Mouse (Mus musculus): ENCODE data around the gene Vrk1. TPM values are rescaled to one million over a fixed set of nuclear protein-coding genes. Genes with fewer than 3 reads are reported as not detected.

Gene Vrk1
- total and polyA plus RNA-seq, 3 experiments = 55.2 to 124 (median 69.1) TPM

DNA sequence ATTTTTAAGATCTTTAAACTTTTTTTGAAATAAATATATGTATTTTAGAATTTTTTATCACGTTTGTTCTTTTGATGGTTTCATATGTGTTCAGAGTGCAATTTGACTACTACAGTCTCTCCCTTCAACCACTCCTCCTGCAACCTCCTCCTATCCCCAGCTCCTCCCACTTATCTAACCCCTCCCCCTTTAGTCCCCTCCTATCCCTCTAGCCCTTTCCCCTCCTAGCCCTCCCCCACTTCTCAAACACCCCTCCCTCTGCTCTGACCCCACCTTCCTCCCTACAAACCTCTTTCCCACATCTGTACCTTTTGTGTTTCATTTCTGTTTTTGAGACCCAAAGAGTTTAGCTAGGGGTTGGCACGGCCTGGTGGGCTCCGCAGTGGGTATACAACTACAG, 114.6 kb downstream of the Vrk1 start:
- peaks cover 85% of the 10 kb centered on the region for H3K9me3 ChIP-seq (replicated peaks; ENCODE audit: low read length)
- H3K36me3 ChIP-seq (replicated peaks in 1 of 2; ENCODE audit: control insufficient read depth in 1 of 2, insufficient read depth in 1 of 2, low read length in 1 of 2) = no peaks in the 10 kb centered on the region
- H3K9ac ChIP-seq (ENCODE audit: insufficient read depth, low read depth) = no peak overlapping the region
- no peaks in the 10 kb centered on the region for H3K79me2 ChIP-seq (replicated peaks; ENCODE audit: control insufficient read depth, extremely low read depth, insufficient read depth, poor library complexity, severe bottlenecking)
- H3K27ac ChIP-seq (ENCODE audit: insufficient read depth, low read depth) = no peak overlapping the region
- no peak overlapping the region for H3K4me2 ChIP-seq (ENCODE audit: insufficient read depth, low read depth, poor library complexity, severe bottlenecking)
- in situ Hi-C loops (cut with MboI; ENCODE audit: low pct_ligation_motif_present, low pct_unique_long_range_greater_than_20kb, low sequenced_read_pairs) = no loop called here
- no peak for TF ChIP-seq MAX (IDR thresholded peaks at IDR 0.05; ENCODE audit: low read length)
- no peak for TF ChIP-seq ZNF384 (IDR thresholded peaks at IDR 0.05; ENCODE audit: low read depth, low read length)
- TF ChIP-seq CHD2 (IDR thresholded peaks at IDR 0.05; ENCODE audit: low read length) = no peak
- no peak for TF ChIP-seq USF1 (IDR thresholded peaks at IDR 0.05; ENCODE audit: low read depth, low read length)
- TF ChIP-seq RAD21 (IDR thresholded peaks at IDR 0.05; ENCODE audit: low read depth, low read length) = no peak
- TF ChIP-seq ETS1 (conservative IDR thresholded peaks at IDR 0.05; ENCODE audit: low read depth, low read length) = no peak
- TF ChIP-seq JUN (IDR thresholded peaks at IDR 0.05; ENCODE audit: insufficient read depth, low read depth, low read length) = no peak
- TF ChIP-seq TBP (conservative IDR thresholded peaks at IDR 0.05; ENCODE audit: low read depth, low read length) = no peak
- TF ChIP-seq GABPA (IDR thresholded peaks at IDR 0.05; ENCODE audit: insufficient replicate concordance, low read depth, low read length) = no peak
- TF ChIP-seq TCF12 (IDR thresholded peaks at IDR 0.05; ENCODE audit: low read depth, low read length) = no peak
- TF ChIP-seq SIN3A (IDR thresholded peaks at IDR 0.05; ENCODE audit: low read length) = no peak
- no peak for TF ChIP-seq ZKSCAN1 (IDR thresholded peaks at IDR 0.05; ENCODE audit: borderline replicate concordance, low read depth, low read length)
- no peak for TF ChIP-seq UBTF (IDR thresholded peaks at IDR 0.05; ENCODE audit: low read depth, low read length)
- TF ChIP-seq MAFK (IDR thresholded peaks at IDR 0.05; ENCODE audit: insufficient replicate concordance, low read length) = no peak
- no peak for TF ChIP-seq ZMIZ1 (IDR thresholded peaks at IDR 0.05; ENCODE audit: low read depth, low read length)
- dilution Hi-C loops (cut with MboI; ENCODE audit: extremely low pct_ligation_motif_present, extremely low pct_unique_long_range_greater_than_20kb, low sequenced_read_pairs) = no loop called here
- no peak for DNase-seq (ENCODE audit: extremely low read depth)
- no peaks in the 10 kb centered on the region for H3K27me3 ChIP-seq (replicated peaks)
- H3K4me3 ChIP-seq (replicated peaks in 1 of 3; ENCODE audit: low read depth in 2 of 3, low read length in 2 of 3, poor library complexity in 1 of 3) = no peak overlapping the region
- H3K4me1 ChIP-seq (ENCODE audit: control insufficient read depth in 1 of 2, insufficient read depth in 2 of 2) = no peaks in the 10 kb centered on the region

Other genes with a start within 250 kb of the Vrk1 start
- gene Papola, start 225.5 kb upstream of the Vrk1 start, total RNA-seq (2012; rRNA removed) = 90.1 and 100.0 TPM in 2 replicates
- 111 and 115 TPM in 2 replicates for gene Papola, start 225.5 kb upstream of the Vrk1 start, total RNA-seq (2014; rRNA removed)
- 150 TPM in 2 replicates for gene Papola, start 225.5 kb upstream of the Vrk1 start, polyA plus RNA-seq (2012; ENCODE audit: insufficient read length, low read depth)

Measured in CH12.LX (cell line).